Mouse (Mus musculus): Measurements from ENCODE around the gene Ucn2.

The Ucn2 gene

GRCm38 (mm10) chr9:108992620-108993361, 7.0 kb downstream of the Ucn2 start:
- DNase-seq, result no peak

- peak; percentile 78 to 94 for DNase-seq
These were observed 10.6 kb downstream of the Ucn2 start for GRCm38 (mm10) chr9:108996411-108996810.

GRCm38 (mm10) chr9:108998287-108999166, 12.7 kb downstream of the Ucn2 start:
- no peak for DNase-seq

GRCm38 (mm10) chr9:108999167-108999526, 13.3 kb downstream of the Ucn2 start:
- DNase-seq, result no peak

GRCm38 (mm10) chr9:109000726-109001125, 14.9 kb downstream of the Ucn2 start:
- peak; percentile 77 to 80 for DNase-seq

GRCm38 (mm10) chr9:109003201-109003600, 17.4 kb downstream of the Ucn2 start:
- peak; percentile 52 to 70 for DNase-seq

GRCm38 (mm10) chr9:109007025-109007780, 21.4 kb downstream of the Ucn2 start:
- DNase-seq, result no peak

- no peak for DNase-seq
These were observed 22.3 kb downstream of the Ucn2 start for GRCm38 (mm10) chr9:109008081-109008480.

- DNase-seq, result no peak
These were observed 23.3 kb downstream of the Ucn2 start for GRCm38 (mm10) chr9:109008994-109009635.

GRCm38 (mm10) chr9:109009636-109010315, 24.0 kb downstream of the Ucn2 start:
- DNase-seq, result peak in 1 of 2 experiments; percentile 47

GRCm38 (mm10) chr9:109010316-109010690, 24.5 kb downstream of the Ucn2 start:
- DNase-seq, result no peak

- peak in 1 of 2 experiments; percentile 21 for DNase-seq
These were observed 29.6 kb downstream of the Ucn2 start for GRCm38 (mm10) chr9:109015397-109015796.

GRCm38 (mm10) chr9:109016973-109017604, 31.3 kb downstream of the Ucn2 start:
- no peak for DNase-seq

GRCm38 (mm10) chr9:109021428-109021827, 35.6 kb downstream of the Ucn2 start:
- peak in 1 of 2 experiments; percentile 0 for DNase-seq

- peak in 1 of 2 experiments; percentile 0 for DNase-seq
These were observed 37.3 kb downstream of the Ucn2 start for GRCm38 (mm10) chr9:109022866-109023685.

GRCm38 (mm10) chr9:109027521-109027920, 41.7 kb downstream of the Ucn2 start:
- DNase-seq, result peak; percentile 11 to 58

- DNase-seq, result peak in 1 of 2 experiments; percentile 0
These were observed 42.6 kb downstream of the Ucn2 start for GRCm38 (mm10) chr9:109028421-109028820.

- peak in 1 of 2 experiments; percentile 1 for DNase-seq
These were observed 43.1 kb downstream of the Ucn2 start for GRCm38 (mm10) chr9:109028919-109029318.

GRCm38 (mm10) chr9:109030312-109030711, 44.5 kb downstream of the Ucn2 start:
- peak in 1 of 2 experiments; percentile 0 for DNase-seq

- DNase-seq, result peak in 1 of 2 experiments; percentile 0
These were observed 45.2 kb downstream of the Ucn2 start for GRCm38 (mm10) chr9:109031001-109031400.

Data from kidney, postnatal 25 days (tissue).